Mouse (Mus musculus): ENCODE results near the gene Ddi2.

Gene Ddi2

GRCm38 (mm10) chr4:141738015-141738414 is 14.8 kb upstream of the Ddi2 start:
- no peak for DNase-seq

- no peak for DNase-seq
These were observed 13.6 kb upstream of the Ddi2 start for GRCm38 (mm10) chr4:141736856-141737255.

DNA sequence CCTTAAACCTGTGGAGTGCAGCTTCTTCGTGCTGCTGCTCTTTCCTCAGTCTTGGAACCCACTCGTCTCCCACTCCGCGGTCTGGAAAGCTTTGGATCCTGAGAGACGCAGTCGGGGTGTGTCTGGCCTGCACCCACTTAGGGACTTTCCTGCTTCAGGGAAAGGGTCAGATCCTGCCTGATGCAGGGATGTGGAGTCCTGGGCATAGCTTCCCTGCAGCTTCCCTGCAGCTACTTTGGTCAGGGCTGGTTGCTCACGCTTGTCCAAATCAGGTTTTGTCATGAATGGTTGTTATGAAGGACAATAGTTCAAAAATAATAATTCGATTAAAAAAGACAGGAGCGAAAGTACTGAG is 12.0 kb upstream of the Ddi2 start:
- no peak for DNase-seq

DNA sequence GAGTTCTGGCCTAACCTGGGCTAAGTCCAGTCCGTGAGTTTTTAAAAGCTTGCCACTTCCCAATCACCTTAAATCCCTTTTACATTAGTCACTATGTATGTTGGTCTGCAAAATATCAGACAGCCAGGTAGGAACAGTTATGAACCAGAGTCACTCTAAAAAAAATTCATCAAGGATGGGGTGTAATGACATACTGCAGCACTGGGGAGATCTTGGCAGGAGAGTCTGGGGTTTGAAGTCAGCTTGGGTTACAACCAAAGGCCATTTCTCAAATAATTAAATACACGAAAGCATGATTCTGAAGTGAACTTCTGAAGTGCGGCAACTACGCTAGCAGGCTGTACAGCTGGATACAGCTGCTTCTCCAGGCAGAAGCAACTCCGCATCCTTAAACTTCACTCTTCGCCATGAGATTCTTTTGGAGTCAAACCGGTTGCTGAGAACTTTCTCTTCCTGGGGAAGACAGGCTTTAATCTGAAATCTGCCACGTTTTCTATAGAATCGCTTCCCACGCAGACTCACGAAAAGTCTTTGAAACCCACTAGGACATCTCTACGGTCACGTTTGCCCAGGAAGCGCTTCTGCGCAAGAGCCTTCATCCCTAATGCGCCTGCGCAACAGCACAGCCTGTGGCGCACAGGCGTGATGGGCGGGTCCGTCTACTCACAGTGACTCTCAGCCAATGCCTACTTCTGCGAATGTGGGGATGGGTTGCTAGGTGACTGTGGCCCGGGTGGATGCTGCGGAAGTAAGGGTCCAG is 11.4 kb upstream of the Ddi2 start:
- DNase-seq: peak; percentile 90

- no peak for DNase-seq
These were observed 8.5 kb upstream of the Ddi2 start for GRCm38 (mm10) chr4:141731766-141732165.

DNA sequence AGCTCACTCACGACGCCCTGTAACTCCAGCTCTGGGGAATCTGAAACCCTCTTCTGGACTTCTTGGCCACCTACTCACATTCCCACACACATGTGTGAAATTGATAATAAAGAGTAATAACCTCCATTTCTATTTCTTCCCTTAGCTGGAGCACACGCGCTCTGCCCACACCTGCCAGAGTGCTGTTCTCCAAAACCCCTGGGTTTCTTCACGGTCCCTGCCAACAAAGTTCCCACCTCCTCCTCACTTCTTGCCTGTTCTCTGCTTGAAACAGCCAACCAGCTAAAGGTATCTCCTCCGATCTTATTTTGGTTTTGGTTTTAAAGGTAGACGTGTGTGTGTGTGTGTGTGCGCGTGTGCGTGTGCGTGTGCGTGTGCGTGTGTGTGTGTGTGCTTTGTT is 7.2 kb upstream of the Ddi2 start:
- no peak for DNase-seq

DNA sequence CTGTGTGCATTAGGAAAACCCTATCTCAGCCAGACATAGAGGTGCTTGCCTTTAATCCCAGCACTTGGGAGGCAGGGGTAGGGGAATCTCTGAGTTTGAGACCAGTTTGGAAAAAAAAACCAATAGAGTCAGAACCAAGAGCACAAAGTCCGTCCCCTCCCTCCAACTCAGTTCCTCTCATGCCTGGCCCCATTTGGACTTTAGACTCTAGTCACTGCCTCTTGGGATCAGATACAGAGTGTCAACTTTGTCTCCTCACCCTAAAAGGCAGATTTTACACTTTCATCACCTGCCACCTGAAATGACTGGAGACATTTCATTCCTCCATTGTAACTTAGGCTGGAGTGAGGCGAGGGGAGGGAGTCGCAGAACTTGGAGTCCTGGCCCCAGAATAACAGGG is 6.0 kb upstream of the Ddi2 start:
- DNase-seq: peak; percentile 59

GRCm38 (mm10) chr4:141725738-141726137 is 2.5 kb upstream of the Ddi2 start:
- peak; percentile 54 for DNase-seq

- no peak for DNase-seq
These were observed 2.1 kb upstream of the Ddi2 start for GRCm38 (mm10) chr4:141725277-141725676.

DNA sequence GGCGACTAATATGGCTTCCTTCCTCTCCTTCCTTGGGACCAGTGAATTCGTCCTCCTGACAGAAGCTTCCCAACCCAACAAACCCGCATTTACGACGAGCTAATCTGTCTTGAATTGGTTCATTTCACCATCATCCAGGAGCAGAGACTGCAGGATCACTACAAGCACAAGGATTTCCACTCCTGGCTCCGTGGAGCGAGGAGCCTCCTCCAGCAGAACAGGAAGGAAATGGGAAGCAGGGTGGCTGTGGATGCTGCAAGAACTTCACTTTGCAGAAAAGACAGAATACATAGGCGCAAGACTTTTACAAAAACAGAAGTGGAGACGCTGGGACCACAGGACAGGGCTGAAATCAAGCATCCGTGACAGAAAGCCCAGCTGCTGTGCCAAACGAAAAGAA is 1.4 kb upstream of the Ddi2 start:
- no peak for DNase-seq

DNA sequence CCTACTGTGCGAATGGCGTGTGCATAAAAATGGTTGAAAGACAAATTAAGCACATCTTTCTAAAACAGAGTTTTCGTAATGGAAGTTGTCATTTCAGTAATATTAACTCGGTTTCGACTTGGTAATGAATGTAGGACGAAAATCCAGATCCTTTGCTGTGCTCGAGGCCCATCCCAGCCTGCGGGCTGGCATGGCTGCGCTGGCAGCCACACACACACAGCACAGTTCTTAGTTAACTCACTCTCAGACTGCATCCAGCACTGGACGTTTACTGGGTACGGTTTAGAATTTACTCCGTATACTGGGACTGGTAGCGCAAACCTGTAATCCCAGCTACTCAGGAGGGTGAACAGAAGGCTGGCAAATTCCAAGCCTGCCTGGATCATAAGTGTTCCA is 452 bp upstream of the Ddi2 start:
- no peak for DNase-seq

GRCm38 (mm10) chr4:141721961-141722360 is 1.3 kb downstream of the Ddi2 start:
- DNase-seq: no peak

- no peak for DNase-seq
These were observed 2.3 kb downstream of the Ddi2 start for GRCm38 (mm10) chr4:141720761-141721523.

- DNase-seq: no peak
These were observed 3.9 kb downstream of the Ddi2 start for GRCm38 (mm10) chr4:141719304-141719703.

- DNase-seq: no peak
These were observed 5.6 kb downstream of the Ddi2 start for GRCm38 (mm10) chr4:141717633-141718032.

DNA sequence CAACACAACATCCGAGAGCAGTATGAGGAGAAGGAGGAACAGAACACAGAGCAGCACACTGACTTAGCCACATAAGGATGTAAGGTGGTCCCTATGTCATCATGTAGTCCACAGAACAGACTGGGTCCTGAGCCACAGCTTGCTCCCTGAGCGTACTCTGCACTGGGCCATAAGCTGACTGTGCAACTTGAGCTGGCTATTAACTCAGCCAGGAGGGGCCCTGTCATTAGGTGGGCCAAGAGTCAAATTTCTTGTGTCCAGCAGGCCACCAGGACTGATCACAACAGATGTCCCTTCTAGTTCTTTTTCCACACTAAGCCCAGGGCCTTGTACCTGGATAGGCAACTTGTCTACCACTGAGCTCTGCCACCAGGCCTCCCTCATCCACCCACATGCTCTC is 8.2 kb downstream of the Ddi2 start:
- no peak for DNase-seq

DNA sequence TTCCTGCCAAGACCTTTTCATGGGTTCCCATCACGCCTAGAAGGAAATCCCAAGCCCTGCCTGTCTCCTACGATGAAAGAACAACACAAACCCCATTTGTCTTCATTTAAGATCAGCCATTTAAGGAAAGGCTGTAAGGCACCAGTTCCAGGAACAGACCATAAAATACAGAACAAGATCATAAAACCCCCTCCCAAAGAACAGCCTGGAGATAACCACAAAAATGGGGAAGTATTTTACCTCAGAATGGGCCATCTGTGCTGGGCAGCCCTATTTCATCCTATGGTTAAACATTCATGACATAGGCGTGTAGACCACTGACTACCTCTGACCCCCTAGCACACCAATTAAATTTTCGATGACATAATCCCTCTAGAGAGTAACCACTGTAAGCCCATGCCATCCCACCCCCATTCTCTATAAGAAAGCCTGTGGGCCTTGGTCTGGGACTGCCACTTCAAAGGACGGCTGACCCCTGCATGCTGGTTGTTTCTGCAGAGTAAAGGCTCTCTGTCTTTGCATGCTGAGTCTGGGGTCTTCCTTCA is 9.5 kb downstream of the Ddi2 start:
- DNase-seq: no peak

DNA sequence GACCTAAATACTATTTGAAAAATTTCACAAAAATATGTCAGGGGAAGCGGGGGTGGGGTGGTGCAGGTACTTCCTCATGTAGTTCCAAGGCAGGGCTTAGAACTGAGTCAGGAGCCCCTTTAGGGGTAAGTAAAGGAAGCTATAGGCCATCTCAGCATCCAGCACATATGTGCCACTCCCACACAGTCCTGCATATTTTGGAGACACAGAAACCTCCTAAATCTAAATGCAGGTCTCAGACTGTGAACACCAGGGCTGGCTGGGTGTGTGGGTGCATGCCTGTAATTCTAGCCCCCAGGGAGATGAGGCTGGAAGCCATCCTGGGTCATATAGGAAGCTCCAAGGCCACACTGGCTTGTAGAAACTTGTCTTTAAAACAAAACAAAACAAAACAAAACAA is 12.0 kb downstream of the Ddi2 start:
- DNase-seq: no peak

GRCm38 (mm10) chr4:141708971-141709370 is 14.2 kb downstream of the Ddi2 start:
- no peak for DNase-seq

- no peak for DNase-seq
These were observed 15.2 kb downstream of the Ddi2 start for GRCm38 (mm10) chr4:141708005-141708404.

DNA sequence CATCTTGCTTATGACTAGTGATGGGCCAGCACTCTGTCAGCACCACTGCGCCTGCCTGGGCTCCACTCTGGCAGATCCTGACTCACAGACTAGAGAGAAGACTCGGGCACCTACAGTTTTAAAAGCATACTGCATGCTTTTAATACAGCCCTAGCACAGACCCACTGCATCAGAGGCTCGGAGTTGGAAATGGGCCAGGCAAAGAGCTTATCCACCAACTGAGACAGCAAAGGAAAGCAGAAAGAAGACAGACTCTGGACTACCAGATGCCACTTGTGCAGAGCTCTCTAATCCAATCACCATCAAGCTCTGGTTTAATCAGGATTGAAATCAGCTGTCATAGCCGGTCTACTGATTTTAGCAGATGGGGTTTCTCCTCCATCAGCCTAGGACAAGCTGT is 17.9 kb downstream of the Ddi2 start:
- no peak for DNase-seq

DNA sequence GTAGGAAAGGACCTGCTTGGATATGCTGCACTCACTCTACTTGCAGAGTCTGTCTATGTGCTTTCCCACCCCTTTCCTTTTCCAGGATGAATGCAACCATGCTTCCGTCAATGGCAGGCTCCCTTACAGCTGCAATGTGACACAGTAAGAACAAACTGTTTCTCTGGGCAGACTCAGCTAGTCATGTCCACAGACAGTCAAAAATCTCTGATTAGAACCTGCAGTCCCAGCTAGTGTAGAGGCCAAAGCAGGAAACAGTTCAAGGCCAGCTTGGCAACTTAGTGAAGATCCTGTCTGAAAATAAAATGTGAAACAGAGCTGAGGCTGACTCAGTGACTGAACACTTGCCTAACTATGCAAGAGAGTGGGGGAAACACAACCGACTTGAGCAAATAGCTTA is 18.6 kb downstream of the Ddi2 start:
- DNase-seq: no peak

GRCm38 (mm10) chr4:141694719-141695118 is 28.5 kb downstream of the Ddi2 start:
- DNase-seq: no peak

GRCm38 (mm10) chr4:141688505-141688904 is 34.7 kb downstream of the Ddi2 start:
- no peak for DNase-seq

Data from kidney, adult 18-20 months (tissue).